8 mouse cellular contexts compared by ENCODE assay signal in genomic region chr13:51345839-51346550, GRCm38 (mm10).
DNase-seq lines count a peak whose midpoint lies in the region; ATAC-seq and TF ChIP-seq lines count a peak whose summit lies in the region.

No protein-coding gene starts in this region.

- peak; percentile 38; the same call in 1 of the 2 replicates for TF ChIP-seq EP300 in lung, postnatal 0 days (IDR thresholded peaks at IDR 0.05)

- 36% methylated on average over 8 of the region's 8 CpGs for WGBS in lung, postnatal 0 days

- peaks cover 4% of the 10 kb centered on the region; the same call in 1 of the 2 replicates for H3K4me1 ChIP-seq in lung, postnatal 0 days (ENCODE audit: insufficient read depth, low read depth, low read length)

- peak; percentile 92 for DNase-seq in NIH3T3 (ENCODE audit: low read depth)
- DNase-seq in adrenal gland, postnatal 14 days, result peak; percentile 15
- peak; percentile 62 to 64 for DNase-seq in heart, adult 9 months (ENCODE audit: low spot score in 2 of 2)
- DNase-seq in lung, postnatal 0 days (ENCODE audit: low spot score), result peak; percentile 68
- no peak for DNase-seq in right cerebral cortex, postnatal 36 days (ENCODE audit: low spot score in 2 of 2)
- no peak for DNase-seq in yolk sac, embryonic 10.5 days (ENCODE audit: low spot score)
- DNase-seq in ovary, postnatal 14 days (ENCODE audit: low spot score), result no peak
- DNase-seq in left cerebral cortex, adult 8-10 months (ENCODE audit: low spot score in 2 of 2), result no peak

- no peak overlapping the region for H3K9ac ChIP-seq in lung, postnatal 0 days (replicated peaks; ENCODE audit: low read depth)

- no peaks in the 10 kb centered on the region for H3K36me3 ChIP-seq in lung, postnatal 0 days (ENCODE audit: insufficient read depth, low read length)

- H3K4me3 ChIP-seq in lung, postnatal 0 days (ENCODE audit: low read depth, low read length), result no peak overlapping the region

- TF ChIP-seq CTCF in lung, postnatal 0 days (IDR thresholded peaks at IDR 0.05), result no peak

- no peak overlapping the region for H3K4me2 ChIP-seq in lung, postnatal 0 days (replicated peaks; ENCODE audit: low read depth, low read length)

- no peak overlapping the region for H3K27ac ChIP-seq in lung, postnatal 0 days (ENCODE audit: low read length)

- no peaks in the 10 kb centered on the region for H3K27me3 ChIP-seq in lung, postnatal 0 days (replicated peaks; ENCODE audit: insufficient read depth, low read length)

- H3K9me3 ChIP-seq in lung, postnatal 0 days (ENCODE audit: low read length), result 0 out of 2 replicates have a peak, but pooled peaks cover 2% of the 10 kb centered on the region

- ATAC-seq in lung, postnatal 0 days, result peak; percentile 46

Comparison
In these comparisons a context has a peak if more than half of its experiments do, and no peak if none do; other contexts are left out.
1. DNase-seq: peak in NIH3T3 (single experiment), adrenal gland, postnatal 14 days (single experiment), heart, adult 9 months (2 of 2) and lung, postnatal 0 days (single experiment); none in right cerebral cortex, postnatal 36 days (0 of 2), yolk sac, embryonic 10.5 days (single experiment), ovary, postnatal 14 days (single experiment) and left cerebral cortex, adult 8-10 months (0 of 2).